Mouse (Mus musculus) urinary bladder, postnatal 36 days (tissue): ENCODE results near the gene Ctsw.

Experiments
- DNase-seq, 2 experiments: peaks; one replicate each; pipeline ENCODE4 v3.0.0; 2022; ENCODE audit warnings: low spot score in 2 of 2, mixed read lengths in 1 of 2

The Ctsw gene

DNA sequence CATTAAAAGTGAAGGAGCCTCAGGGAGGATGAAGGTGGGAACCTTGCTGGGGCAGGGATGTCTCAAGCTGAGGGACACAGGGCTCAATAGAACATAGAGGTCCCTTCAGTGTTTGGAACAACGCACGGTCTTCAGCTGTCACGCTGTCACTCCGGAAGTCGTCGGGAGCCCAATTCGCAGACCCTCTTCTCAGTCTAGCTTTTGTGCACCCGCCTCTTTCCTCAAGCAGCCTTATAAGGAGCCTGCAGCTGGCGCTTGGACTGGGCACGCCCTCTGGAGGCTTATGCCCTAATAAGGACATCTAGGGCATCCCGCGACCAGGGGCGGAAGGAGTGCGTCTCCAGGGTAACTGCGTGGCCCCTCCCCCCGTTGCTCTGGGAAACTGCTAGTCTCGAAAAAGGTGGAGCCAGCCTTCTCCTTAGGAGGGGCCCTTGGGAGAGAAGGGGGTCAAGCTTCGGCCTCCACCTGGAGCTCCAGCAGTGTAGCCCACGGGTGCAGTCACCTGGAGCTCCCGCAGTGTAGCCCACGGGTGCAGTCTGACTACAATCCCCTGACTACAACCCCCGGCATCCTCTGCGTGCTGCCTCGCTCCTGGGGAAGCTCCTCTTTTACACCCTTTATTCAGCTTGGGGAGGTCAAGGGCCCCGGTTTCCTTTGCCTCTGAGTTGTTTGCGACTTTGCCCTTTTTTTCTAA lies 20.7 kb upstream of the Ctsw start:
- peak; percentile 97 to 98 for DNase-seq

DNA sequence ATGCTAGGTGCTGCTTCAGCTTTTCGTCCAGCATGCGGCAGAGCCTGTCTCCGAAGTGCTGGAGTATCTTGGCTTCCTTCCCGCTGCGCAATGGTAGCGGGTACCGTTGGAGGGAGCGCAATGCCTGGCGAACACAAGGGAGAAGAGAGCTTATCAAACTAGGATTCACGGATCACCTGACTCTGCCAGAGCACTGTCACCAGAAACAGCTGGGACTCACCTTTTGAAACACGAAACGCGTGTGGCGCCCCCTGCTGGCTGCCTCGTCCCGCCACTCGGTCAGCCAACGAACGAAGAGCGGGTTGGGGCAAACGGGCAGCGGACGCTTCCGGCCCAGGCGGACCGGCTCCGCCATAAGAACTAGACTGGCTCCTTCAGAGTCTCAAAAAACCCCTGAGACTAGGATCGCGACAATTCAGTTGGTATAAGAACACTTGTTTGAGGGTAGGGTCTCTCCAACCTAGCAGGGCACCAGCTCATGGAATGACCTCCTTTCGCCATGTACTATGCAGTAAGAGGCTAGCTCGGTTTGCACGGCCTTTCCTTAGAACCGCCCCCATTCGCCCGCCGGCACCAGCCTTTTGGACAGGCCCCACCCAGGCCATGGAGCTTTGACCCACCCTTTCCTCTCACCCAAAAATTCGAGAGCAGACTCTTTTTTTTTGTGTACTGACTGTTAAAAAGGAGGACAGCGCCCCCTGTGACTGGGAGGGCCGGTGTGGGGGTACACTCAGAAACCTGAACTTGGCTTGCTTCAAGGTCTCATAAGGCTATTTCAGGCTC lies 19.7 kb upstream of the Ctsw start, which contains the start of gene Mus81:
Gene Mus81 (minus strand): TSS at position 635 of the 783 bp plus-strand sequence.
- peak; percentile 94 to 96 for DNase-seq

GRCm38 (mm10) chr19:5486771-5487170 lies 18.5 kb upstream of the Ctsw start:
- no peak for DNase-seq

GRCm38 (mm10) chr19:5486286-5486685 lies 18.0 kb upstream of the Ctsw start:
- no peak for DNase-seq

DNA sequence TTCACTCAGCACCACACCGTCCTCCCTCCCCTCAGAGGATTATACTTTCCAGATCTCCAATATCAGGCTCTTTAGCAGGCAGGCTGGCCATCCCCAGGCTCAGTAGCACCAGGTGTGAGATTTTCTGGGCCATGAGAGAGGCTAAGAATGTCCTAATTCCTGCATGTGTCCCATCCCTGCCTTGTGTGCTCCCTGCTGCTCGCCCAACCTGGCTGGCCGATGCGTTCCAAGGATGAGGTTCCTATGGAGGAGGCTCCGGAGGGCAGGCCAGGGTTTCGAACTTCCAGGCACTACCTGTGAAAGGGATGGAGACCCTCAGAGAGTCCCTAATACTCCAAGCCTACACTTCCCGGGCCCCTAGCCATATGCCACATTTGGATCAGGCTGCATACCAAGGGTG lies 17.5 kb upstream of the Ctsw start:
- DNase-seq: no peak

DNA sequence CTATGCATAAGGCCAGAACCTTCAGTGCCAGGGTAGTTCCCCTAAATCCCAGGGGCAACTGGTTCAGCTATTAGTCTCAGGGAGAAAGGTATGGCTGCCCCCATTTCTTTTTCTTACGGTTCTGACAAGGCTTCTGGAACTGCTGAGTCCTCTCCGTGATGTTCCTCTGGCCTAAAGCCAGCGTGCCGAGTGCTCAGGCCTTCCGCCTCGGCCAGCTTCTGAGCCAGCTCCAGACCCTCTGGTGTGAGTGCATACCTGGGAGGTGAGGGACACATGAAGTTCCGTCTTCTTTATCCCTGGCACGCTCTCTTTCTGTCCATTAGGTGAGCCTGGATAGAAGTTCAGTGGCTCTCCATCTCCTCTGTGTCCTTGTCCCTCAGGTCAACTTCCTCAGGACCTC lies 17.1 kb upstream of the Ctsw start:
- no peak for DNase-seq

DNA sequence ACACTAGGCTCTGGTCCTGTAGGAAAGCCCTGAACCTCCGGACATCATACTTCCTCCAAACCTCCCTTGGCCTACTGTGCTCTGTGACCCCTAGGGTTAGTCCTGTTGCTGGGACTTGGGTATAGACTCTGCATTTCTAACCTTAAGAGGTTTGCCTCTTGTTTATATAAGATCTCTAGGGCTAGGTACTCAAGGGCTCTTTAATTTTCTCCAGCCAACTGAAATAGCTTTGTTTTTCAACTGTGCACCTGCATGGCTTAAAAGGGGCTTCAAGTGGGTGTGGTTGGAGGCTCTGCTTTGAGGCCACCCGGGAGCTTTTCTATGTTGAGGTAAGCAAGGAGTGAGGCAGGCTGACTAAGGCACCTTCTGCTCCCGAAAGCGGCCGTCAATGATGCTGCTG lies 16.2 kb upstream of the Ctsw start:
- DNase-seq: no peak

GRCm38 (mm10) chr19:5483386-5484359 lies 15.4 kb upstream of the Ctsw start:
- no peak for DNase-seq

- DNase-seq: no peak
These were observed 13.1 kb upstream of the Ctsw start for GRCm38 (mm10) chr19:5481398-5481797.

DNA sequence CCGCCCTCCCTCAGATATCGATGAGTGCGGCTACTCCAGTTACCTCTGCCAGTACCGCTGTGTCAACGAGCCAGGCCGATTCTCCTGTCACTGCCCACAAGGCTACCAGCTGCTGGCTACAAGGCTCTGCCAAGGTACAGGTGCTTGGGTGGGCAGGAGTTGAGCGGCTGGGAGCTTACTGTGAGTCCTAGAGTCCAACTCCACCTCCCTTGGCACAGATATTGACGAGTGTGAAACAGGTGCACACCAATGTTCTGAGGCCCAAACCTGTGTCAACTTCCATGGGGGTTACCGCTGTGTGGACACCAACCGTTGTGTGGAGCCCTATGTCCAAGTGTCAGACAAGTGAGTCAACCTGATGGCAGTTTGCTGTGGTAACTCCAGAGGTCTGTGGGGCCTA lies 11.7 kb upstream of the Ctsw start:
- no peak for DNase-seq

DNA sequence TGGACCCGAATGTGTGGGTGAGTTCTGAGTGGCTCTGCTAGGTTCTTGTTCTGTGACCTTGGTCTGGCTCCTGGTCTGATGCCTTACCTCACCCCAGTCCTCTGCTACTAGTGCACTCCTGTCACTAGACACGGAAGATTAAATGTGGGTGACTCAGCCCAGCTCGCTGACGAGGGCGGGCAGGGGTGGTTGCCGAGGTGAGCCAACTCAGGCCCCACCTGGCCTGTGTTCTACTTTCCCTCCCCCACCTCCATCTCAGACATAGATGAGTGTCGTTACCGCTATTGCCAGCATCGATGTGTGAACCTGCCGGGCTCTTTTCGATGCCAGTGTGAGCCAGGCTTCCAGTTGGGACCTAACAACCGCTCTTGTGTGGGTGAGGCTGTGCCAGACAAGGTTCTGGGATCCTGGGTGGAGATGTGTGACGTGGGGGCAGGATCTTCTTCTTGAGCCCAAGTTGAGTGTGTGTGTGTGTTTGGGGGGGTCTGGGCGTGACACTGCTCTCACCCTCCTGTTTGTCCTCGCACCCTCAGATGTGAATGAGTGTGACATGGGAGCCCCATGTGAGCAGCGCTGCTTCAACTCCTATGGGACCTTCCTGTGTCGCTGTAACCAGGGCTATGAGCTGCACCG lies 9.5 kb upstream of the Ctsw start:
- no peak for DNase-seq

GRCm38 (mm10) chr19:5477004-5477667 lies 8.8 kb upstream of the Ctsw start:
- no peak for DNase-seq

DNA sequence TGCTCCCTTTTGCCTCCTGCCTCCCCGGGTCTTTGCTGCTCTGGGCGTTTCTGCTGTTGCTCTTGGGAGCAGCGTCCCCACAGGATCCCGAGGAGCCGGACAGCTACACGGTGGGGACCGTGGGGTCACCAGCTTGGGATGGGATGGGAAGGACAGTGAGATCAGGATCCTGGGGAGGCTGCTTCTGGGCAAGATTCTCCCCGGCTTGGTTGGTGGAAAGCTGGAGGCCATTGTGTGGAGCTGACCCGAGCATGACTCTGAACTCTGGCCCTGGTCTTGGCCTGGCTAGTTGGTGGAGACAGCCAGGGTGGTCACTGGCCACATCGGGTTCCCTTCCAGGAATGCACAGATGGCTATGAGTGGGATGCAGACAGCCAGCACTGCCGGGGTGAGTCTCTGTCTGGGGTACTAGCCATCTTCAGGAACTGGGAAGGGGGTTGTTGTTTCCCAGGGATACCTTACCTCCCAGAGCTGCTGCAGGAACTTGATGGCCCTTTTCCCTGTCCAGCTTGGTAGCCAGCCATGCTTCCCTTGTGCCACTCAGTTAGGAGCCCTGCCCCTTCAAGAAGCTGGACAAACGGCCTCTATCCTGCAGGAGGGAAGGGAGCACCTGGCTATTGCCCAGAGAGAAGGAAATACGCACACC lies 6.9 kb upstream of the Ctsw start:
- no peak for DNase-seq

GRCm38 (mm10) chr19:5474281-5475068 lies 6.2 kb upstream of the Ctsw start:
- peak in 1 of 2 experiments; percentile 15 for DNase-seq

DNA sequence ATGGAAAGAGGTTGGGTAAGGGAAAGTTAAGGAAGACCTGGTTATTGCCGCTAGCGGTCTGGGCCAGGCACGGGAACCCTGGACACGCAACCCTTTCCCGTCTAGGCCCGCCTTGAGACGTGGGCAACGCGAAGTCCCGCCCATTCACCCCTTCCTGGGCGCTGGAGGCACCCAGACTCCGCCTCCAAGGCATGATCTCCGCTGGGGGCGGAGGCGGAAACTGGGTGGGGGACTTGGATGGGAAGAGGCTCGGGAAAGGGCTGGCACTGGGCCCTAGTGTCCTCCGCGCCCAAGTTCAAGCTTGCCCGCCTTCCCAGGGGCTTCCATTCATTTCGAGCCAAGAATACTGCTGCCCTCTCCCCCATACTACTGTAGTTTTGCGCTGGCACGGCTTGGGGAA lies 5.4 kb upstream of the Ctsw start, which contains the start of gene Efemp2:
Gene Efemp2 (plus strand): TSS at position 235 of the 400 bp plus-strand sequence.
- DNase-seq: peak; percentile 79 to 87

- no peak for DNase-seq
These were observed 4.5 kb upstream of the Ctsw start for GRCm38 (mm10) chr19:5472857-5473256.

- no peak for DNase-seq
These were observed 3.5 kb upstream of the Ctsw start for GRCm38 (mm10) chr19:5471846-5472245.

DNA sequence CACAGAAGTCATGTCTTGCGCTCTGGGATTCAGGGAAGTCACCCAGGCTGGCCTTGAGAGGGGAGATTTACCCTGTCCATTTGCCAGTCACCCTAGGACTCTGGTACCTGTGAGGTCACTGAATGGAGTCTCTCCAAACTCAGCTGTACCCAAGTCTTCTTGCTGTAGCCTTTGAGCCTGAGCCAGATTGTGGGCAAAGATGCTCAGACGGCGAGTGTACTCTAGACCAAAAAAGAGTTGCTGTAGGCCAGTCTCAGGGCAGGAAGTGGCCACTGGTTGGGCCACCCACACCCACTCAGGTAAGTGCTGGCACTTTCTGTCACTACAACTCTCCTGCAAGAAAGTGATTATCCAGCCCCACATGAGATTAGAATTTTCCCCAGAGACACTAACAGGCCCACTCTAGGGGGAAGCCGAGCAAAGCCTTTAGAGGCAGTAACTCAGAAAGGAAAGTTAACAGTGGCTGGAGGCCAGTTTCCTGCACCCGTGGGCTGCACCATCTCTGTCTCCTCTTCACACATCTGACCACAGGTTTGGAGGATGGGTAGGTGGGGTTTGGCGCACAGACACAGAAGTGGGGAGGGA lies 1.3 kb downstream of the Ctsw start:
- no peak for DNase-seq

- no peak for DNase-seq
These were observed 3.3 kb downstream of the Ctsw start for GRCm38 (mm10) chr19:5465037-5465436.
